Mouse (Mus musculus): ENCODE measurements around the gene Hsf2.

DNA sequence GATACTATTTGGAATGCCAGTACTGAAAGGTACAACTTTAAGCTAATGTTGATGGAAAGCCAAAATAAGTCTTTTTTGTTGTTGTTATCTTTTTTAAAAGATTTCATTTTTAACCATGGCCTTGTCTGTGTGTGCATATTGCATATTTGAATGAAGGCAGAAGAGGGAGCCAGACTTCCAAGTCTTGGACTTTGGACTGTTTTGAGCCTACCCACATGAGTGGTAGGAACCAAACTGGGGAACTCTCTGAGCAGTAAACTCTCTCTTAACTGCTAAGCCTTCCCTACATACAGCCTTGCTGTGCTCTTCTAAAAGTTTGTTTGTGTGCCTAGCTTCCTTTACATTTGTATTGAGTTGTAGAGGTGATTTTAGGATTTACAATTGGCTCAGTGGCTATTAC is 2.4 kb downstream of the Hsf2 start:
- TF ChIP-seq POLR2A (IDR thresholded peaks at IDR 0.05; ENCODE audit: low read depth, low read length): no peak
- TF ChIP-seq CTCF (conservative IDR thresholded peaks at IDR 0.05; ENCODE audit: insufficient read depth, insufficient read length, low read depth, low read length): no peak

All from kidney, adult 2 months (tissue).